Mouse (Mus musculus): ENCODE measurements around the gene Gadd45b.

The Gadd45b gene

DNA sequence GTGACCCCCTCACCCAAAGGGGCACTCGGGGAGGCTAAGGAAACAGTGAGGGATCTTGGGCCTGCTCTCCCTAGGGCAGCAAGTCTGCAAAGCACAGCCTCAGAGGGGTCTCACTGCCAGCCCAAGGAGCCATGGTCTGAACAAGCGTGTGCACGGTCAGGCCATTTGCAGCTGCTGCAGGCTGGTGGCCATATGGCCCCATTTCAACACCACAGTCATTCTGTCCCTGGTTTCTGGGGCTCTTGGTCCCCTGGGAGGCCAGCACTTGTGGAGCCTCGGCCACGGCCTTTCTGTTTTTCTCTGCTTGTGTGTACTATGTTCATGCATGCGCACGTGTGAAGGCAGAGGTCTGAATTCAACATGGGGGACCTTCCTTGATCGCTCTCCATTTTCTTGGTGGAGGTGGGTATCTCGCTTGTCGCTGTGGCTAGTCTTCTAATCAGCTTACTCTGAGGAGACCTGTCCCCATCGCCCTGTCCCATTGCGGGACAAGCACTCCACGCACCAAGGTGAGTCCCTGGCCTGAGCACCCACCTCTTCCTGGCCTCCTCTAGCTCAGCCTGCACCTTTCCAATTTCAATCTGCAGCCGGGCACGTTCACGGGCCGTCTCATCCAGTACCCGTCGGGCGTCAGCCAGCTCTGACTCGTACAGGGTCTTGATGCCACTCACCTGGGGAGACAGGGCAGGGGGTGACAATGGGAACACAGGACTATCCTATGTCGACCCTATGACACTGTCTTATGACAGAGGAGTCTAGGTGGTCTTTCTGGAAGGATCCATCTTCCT, 20.3 kb upstream of the Gadd45b start:
- no peak for DNase-seq (ENCODE audit: low spot score in 2 of 2)

DNA sequence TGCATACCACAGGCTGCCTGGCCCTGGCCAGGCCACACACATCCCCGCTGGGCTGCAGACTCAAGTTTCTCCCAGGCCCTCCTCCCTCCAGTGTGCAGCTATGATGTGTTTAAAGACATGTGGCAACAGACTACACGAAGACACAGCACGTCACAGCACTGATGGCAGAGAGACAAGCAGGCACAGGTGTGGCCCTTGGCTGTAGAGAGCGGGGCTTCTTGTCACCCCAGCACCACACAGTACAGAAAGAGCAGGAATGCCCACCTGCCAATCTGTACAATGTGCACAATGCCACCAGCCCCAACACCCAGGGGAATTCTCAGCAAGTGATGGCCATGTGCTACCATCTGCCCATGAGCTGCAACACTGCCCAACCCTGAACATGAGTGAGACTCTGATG, 18.5 kb upstream of the Gadd45b start:
- no peak for DNase-seq (ENCODE audit: low spot score in 2 of 2)

DNA sequence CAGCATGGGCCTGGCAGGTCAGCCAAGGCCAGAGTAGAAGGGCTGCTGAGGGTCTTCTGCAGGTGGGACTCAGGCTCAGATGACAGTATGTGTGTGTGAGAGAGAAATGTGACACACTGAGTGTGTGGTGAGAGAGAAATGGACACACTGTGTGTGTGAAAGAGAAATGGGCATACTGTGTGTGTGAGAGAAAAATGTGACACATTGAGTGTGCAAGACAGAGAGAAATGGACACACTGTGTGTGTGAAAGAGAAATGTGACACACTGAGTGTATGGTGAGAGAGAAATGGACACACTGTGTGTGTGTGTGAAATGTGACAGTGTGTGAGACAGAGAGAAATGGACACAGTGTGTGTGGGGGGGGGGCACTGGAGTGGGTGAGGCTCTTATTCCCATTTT, 18.0 kb upstream of the Gadd45b start:
- DNase-seq (ENCODE audit: low spot score in 2 of 2), result no peak

DNA sequence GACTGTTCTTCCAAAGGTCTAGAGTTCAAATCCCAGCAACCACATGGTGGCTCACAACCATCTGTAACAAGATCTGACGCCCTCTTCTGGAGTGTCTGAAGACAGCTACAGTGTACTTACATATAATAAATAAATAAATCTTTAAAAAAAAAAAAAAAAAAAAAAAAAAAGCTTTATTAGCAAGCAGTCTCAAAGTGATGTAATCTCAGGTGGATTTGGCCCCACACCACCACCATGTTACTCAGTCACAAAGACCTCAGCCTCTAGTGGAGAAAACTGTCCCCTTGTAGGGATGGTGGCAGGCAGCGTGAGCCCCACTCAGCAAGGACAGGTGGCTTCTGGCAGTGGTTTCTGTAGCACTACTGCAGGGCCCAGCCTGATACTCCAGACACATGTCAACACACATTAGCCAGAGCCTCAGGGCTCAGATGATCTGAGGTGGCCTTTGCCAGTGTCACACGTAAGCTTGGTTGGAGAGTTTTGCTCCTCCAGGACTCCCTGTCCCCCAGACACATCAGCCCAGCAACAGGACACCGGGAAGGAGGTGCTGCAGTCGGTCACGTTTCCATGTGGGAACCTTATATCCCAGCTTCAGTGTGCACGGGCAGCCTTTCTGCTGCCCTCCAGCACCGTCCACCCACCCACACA, 16.4 kb upstream of the Gadd45b start:
- DNase-seq (ENCODE audit: low spot score in 2 of 2), result no peak

DNA sequence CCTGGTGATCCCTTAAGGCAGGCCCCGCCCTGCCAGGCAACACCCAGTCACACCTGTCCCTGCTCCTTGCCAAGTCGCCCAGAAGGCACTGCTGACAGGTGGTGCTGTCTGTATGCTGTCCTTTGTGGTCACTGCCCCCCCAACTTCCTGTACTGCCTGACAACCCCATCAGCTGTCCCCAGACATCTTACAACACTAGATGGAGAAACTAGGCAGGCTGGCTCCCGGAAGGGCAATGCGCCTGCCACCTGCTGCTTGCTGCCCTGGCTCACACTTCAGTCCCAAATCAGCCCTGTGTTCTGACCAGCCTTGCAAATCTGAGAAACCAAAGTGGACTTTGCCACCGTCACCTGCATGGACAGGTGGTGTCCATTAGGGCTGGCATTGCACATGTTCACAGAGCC, 15.6 kb upstream of the Gadd45b start:
- DNase-seq (ENCODE audit: low spot score in 2 of 2), result no peak

DNA sequence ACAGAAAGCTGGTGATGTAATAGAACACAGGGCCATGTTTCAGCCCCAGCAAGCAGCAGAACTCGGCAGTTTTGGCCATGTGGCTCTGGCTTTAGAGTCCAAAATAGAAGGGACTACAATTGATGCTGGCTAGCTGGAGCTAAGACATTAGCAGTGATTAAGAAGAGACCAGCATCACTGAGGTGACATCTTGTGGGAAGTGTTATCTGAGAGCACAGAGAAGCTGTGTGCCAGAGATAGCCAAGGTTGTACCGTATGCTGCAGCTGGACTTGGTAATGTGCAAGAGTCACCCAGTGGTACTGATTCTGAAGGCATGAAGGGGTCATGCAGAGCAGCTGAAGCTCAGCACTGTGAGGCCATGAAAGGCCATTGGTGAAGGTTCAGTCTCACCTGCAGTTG, 14.6 kb upstream of the Gadd45b start:
- DNase-seq (ENCODE audit: low spot score in 2 of 2), result no peak

DNA sequence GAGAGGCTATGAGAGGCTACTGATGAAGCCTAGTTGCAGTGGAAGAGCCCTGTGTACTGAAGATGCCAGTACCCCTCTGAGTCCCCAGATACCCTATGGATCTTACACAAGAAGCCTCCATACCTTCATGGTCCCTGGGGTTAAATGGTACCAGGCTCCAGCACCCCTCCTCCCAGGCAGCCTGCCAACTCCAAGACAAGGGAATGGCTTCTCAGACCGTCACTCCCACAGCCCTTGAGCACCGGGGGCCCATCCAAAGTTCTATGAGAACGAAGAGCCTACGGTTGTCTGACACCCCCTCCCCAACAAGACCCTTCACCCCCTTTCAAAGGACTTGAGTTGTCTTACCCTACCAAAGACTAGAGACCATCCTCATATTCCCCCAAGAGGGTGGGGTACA, 14.1 kb upstream of the Gadd45b start:
- DNase-seq (ENCODE audit: low spot score in 2 of 2), result no peak

DNA sequence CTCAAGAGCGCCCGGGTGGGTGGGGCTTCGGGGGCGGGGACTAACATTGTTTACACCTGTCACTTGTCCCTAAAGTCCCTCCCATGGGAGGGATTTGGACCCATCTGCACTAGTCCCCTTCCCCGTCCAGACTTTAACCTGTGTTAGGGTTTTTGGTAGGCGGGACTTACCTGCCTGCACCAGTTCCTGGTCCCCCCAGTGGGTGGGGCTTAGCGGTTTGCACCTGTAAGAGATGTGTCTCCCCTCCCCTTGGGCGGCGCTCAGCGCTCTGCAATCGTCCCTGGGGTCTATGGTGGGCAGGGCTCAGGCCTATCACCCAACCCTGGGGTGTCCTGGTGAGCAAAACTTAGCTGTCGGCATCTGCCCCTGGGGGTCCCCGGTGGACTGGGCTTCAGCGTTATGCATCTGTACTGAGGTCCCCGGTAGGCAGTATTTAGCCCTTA, 12.5 kb upstream of the Gadd45b start:
- DNase-seq (ENCODE audit: low spot score in 2 of 2), result no peak

DNA sequence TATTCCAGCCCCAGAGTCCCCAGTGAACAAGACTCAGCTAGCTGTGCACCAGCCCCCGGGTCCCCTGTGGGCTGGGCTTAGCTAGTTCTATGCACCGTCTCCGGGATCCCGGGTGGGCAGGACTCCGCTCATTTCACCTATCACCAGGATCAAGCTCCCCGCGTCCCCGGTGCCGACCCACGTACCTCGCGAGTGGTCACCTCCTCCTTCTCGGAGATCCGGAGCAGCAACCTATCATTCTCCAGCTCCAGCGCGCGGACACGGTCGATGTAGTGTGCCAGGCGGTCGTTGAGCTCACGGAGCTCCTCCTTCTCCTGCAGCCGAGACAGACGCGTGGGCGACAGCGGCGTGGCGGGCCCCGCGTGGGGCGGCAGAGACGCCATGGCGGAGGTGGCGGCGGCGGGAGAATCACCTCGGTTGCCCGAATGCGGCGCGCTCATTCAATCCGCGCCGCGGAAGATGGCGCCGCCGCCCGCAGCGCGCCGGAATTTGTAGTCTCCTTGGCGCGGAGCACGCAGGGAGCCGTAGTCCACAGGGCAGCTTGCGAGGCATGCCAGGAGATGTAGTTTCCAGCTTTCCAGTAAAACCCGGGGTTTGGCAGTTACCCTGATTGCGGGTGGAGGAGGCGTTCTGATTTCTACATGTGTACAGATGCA, 12.0 kb upstream of the Gadd45b start, which contains the start of gene Lmnb2:
Lmnb2 (minus strand) TSS at position 467 of the 656 bp plus-strand sequence.
- peak; percentile 65 to 67 for DNase-seq (ENCODE audit: low spot score in 2 of 2)

DNA sequence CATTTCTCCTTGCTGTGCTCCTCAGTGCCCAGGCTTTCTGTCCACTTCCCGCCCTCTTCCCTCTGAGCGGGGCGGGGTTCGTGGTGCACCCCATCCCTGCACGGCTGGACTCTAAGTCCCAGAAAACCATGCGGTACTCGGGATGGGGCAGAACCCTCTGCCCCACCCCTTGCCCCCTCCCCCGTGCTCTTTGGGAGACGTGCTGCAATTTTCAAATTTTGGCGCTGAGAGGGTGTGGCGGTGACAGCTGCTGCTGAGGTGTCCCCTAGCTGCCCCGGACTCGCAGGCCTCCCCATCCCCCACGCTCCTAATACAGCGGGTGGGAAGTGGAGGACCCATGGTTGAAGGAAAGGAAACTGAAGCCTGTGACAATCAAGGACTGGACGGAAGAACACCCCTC, 8.0 kb upstream of the Gadd45b start:
- DNase-seq (ENCODE audit: low spot score in 2 of 2), result no peak

DNA sequence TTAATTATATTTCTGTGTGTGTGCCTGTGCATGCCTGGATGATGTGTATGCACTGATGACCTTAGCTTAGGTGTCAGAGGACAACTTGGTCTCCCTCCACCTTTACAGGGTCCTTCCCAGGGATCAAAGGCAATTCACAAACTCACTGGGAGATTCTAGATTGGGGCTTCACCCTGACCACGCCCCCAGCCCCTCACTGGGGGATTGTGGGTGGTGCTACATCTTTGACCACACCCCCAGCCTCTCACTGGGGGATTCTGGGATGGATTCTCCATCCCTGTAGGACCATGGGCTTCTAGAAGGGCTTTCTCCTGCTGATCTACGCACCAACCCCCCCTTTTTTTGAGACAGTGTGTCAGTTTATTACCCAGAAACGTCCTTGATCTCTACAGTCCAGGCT, 4.4 kb upstream of the Gadd45b start:
- no peak for DNase-seq (ENCODE audit: low spot score in 2 of 2)

DNA sequence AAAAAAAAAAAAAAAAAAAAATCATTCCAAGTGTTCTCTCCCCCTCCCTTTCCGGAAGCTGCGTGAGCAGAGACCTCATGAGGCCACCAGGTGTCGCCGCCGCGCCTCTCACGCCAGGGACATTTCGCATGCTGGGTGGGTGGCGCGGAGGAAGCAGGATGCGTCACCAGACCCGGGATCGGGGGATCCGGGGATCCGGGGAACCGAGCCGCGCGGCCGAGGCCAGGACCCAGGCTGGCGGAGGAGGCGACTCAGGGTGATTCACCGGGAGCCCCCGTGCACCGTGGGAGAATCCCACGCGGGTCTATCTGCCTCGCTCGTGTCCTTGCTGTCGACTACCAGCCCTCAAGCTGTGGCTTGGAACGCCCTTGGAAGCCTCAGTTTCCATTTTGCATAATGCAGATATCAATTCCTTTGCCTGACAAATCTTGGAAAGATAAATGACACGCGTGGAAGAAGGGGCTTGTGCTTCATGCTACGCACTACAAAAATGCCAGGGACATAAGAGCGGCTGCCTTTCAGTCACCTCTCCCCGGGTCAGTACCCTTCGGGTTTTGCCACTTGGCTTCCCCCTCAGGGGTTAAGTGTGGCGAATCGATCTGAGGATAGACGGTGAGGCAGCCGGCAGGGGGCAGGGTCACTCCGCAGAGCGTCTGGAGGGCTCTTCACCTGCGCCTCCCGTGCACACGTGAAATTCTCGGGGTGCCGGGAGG, 1.1 kb upstream of the Gadd45b start:
- peak; percentile 90 for DNase-seq (ENCODE audit: low spot score in 2 of 2)

DNA sequence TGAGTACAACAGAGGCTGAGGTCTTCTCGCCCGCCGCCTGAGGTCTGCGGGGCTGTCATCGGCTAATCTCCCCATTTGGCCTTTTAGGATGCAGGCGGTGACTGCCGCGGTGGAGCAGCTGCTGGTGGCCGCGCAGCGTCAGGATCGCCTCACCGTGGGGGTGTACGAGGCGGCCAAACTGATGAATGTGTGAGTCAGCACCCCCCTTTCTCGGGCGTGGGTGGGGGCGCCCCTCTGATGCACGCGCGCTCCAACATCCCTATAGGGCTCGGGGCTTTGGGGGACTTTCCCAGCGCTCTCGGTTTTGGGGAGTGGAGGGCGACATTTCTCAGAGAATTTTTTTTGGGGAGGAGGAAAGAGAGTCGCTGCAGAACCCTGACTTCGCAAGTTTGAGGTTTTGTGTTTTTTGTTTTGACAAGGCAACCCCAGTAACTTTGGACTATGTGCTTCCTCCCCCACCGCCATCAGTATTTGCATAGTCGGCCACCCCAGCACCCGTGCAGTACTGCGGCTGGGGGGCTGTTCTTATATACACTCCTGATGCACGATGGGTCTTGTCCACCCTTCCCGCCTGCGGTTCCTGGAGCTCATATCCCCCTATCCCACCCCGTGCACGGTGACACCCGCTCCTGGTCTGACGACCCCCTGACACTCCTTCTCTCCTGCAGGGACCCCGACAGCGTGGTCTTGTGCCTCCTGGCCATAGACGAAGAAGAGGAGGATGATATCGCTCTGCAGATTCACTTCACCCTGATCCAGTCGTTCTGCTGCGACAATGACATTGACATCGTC, 684 bp downstream of the Gadd45b start:
- peak in 1 of 2 experiments; percentile 48 for DNase-seq (ENCODE audit: low spot score in 2 of 2)

DNA sequence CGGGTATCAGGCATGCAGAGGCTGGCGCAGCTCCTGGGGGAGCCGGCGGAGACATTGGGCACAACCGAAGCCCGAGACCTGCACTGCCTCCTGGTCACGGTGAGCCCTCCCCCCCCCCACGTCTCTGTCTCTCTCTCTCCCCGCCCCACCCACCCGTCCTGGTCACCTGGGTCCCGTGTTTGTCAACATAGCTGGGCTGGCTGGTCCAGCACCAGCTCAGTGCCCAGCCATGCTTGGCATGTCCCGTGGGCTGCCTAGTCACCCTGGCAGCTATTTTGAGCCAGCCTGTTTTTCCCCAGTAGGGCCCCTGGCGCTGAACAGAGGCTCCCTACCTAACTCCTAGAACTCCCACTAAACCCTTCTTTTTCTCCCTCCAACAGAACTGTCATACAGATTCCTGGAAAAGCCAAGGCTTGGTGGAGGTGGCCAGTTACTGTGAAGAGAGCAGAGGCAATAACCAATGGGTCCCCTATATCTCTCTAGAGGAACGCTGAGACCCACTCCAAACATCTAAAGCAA, 1.3 kb downstream of the Gadd45b start:
- no peak for DNase-seq (ENCODE audit: low spot score in 2 of 2)

DNA sequence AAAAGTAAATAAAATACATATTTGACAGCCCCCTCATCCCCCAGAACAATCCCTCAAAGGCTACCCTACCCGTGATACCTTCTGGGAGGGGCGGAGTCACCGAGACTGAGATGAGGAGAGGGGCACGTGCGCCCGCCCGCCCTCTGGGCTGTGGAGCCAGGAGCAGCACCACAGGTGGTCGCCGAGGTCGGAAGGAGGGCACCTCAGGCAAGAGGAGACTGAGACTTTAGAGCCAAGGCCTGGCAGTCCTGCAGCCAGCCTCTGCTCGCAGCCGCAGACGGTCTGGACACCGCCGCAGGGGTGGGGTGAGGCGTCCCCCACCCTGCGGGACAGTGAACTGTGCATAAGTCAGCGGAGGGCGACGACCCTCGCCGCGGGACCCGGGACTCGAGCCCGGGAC, 1.8 kb downstream of the Gadd45b start:
- DNase-seq (ENCODE audit: low spot score in 2 of 2), result no peak

DNA sequence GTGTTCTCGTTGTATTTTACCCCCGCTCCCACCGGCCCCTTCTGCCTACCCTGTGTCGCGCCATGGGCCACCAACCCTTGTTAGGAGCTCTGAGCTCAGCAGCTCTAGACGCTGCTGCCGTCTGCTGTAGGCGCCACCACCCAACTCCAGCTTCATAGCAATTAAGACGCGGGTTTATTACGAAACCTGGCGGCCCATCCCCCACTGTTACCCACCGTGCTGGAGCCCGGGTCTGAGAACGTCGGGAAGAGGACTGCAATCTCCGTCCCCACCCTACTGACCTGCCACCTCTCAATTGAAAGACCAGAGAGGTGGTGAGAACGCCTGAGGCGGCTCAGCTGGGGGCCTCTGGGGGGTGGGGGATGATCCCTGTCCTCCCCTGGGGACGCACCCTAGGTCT, 2.3 kb downstream of the Gadd45b start:
- no peak for DNase-seq (ENCODE audit: low spot score in 2 of 2)

DNA sequence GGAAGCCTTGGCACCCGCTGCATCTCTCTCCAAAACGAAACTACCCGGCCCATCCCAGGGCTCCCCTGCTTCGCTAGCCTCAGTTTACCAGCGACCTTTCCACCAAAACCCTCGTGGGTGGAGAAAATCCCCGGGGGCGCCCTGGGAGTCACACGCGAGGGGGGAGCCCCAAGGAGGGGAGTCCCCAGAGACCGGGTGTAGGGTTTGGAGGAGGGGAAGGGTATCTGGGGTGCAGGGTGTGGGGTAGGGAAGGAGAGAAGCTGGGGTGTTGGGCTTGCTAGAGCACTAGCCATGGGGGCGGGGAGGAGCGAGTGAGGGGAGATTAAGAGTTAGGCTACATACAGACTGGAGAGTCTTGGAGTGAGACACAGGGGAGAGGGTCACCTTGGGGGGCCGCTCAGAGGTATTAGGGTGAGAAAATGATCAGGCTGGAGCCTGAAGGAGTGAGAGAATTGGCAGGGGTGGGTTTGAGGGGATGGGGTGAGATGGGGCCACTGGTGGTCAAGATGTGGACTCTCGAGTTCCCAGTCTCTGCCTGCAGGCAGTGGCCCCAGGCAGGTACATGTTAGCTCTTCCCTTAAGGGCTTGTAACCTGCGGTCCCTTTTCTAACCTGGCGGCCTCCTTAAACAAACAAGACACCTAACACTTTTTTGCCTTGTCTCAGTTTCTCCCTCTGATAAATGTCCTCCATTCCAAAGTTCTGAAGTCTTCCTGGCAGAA, 3.0 kb downstream of the Gadd45b start:
- DNase-seq (ENCODE audit: low spot score in 2 of 2), result no peak

DNA sequence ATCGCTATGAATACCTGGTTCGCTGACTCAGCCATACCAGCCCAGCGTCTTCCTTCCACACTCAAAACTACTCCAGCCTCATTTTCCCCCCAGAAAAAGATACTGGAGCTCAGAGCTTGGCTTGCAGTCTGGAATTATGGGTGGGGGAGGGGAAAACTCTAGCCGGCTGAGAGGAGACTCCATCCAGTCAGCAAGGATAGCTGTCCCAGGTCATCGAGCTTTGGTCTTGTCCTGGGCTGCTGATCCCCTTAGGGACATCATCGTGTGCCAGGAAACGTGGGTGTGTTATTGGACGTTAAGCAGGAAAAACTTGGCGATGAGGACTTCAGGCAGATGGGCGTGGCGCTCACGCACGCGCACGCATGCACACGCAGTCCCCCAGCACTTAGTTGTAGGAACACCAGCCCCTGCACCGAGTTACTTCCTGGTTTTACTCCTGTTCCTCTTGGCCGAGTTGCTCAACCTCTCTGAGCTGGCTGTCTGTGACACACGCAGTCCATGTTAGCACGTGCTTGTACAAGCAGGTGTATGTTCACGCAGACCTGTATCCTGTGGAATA, 3.6 kb downstream of the Gadd45b start:
- DNase-seq (ENCODE audit: low spot score in 2 of 2), result no peak

DNA sequence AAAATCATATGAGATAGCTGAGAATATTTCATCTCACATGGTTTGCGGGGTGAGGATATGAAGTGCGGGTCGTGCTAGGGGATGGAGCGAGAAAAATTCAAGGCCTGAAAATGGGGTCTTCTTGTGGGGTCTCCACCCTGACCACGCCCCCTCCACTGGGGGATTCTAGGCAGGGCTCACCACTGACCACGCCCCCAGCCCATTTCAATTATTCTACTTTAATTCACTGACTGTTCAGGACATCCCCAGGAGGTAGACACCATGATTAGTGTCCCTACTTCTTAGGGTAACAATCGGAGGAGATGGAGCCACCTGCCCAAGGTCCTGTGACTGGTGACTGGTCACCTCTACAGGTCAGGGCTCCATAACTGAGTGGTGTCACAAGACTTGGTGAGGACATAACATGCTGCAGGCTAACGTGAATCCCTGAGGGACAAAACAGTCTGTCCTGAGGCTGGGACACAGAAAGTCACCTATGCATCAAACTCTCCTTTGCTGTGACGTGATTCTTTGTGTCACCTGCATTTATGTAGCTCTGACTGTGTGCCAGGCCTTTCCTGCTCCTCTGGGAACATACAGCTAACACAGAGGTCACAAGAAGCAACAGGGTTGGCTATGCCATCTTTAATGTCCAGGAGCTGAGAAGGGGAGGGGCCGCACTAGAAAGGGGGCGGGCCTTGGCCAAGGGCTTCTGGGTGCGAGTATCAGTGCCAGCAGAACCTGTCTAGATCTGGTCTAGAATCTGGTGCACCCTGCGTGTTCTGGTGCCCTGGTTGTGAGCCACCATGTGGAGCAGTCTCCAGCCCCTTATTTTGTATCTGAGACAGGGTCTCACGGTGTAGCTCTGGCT, 4.5 kb downstream of the Gadd45b start:
- DNase-seq (ENCODE audit: low spot score in 2 of 2), result no peak
